Mouse (Mus musculus) olfactory bulb, adult 2 months (tissue): ENCODE results near the gene Psmd11. TPM values are rescaled to one million over a fixed set of nuclear protein-coding genes. Genes with fewer than 3 reads are reported as not detected.

Source experiments
- H3K27ac ChIP-seq: fragments of 200-500 bp; 2 replicates; pipeline ENCODE4 v1.5.1; 2012; ENCODE audit warnings: low read depth, low read length; ENCODE audit not compliant: insufficient read depth
- H3K4me1 ChIP-seq: fragments of 200-500 bp; 2 replicates; pipeline ENCODE4 v1.6.1; 2012; ENCODE audit warnings: low read length; ENCODE audit not compliant: control insufficient read depth, insufficient read depth
- H3K4me3 ChIP-seq: fragments of 200-500 bp; 2 replicates; pipeline ENCODE4 v1.5.1; 2012; ENCODE audit warnings: mild to moderate bottlenecking, low read depth, low read length, moderate library complexity; ENCODE audit not compliant: insufficient read depth
- CTCF ChIP-seq: fragments of 200-500 bp; IDR thresholded peaks from 2 replicates; pipeline ENCODE4 v1.5.1; 2012; ENCODE audit warnings: low read depth, mild to moderate bottlenecking, low read length, moderate library complexity; ENCODE audit not compliant: insufficient read depth
- POLR2A ChIP-seq: fragments of 200-500 bp; IDR thresholded peaks from 2 replicates; pipeline ENCODE4 v1.6.1; 2012; ENCODE audit warnings: mild to moderate bottlenecking, low read depth, low read length, moderate library complexity; ENCODE audit not compliant: insufficient read depth
- WGBS: fragments of 180-500 bp; shearing (Covaris S2); methylation state at CpG from one replicate; pipeline ENCODE4 v1.1.7; 2018; 5-methylcytosine and 5-hydroxymethylcytosine counted together
- polyA plus RNA-seq: library from polyadenylated mRNA; stranded (reverse); fragments of >200 nt; gene quantifications from 2 replicates; pipeline ENCODE4 v1.2.4, GENCODE M21; 2012; ENCODE audit warnings: low replicate concordance; ENCODE audit not compliant: missing spikeins, insufficient read depth, insufficient read length

The Psmd11 gene
- polyA plus RNA-seq, 1 experiment = not detected

GRCm38 (mm10) chr11:80521148-80521547 lies 92.7 kb downstream of the Psmd11 start:
- no peak overlapping the region for H3K4me3 ChIP-seq
- TF ChIP-seq POLR2A = no peak
- TF ChIP-seq CTCF = no peak
- WGBS = 59% methylated on average over 2 of the region's 2 CpGs
- no peak overlapping the region for H3K27ac ChIP-seq
- peaks cover 25% of the 10 kb centered on the region for H3K4me1 ChIP-seq

Other genes with a start within 250 kb of the Psmd11 start
- not detected in 2 replicates for gene Rnf135, start 244.8 kb upstream of the Psmd11 start, polyA plus RNA-seq
- not detected in 2 replicates for gene Rhot1, start 219.6 kb upstream of the Psmd11 start, polyA plus RNA-seq
- not detected in 2 replicates for gene Rhbdl3, start 127.7 kb upstream of the Psmd11 start, polyA plus RNA-seq
- gene 5730455P16Rik, start 50.6 kb upstream of the Psmd11 start, polyA plus RNA-seq = not detected in 2 replicates
- 162 and 401 TPM in 2 replicates for gene Zfp207, start 45.3 kb upstream of the Psmd11 start, polyA plus RNA-seq
- 97.4 and 147 TPM in 2 replicates for gene Cdk5r1, start 48.4 kb downstream of the Psmd11 start, polyA plus RNA-seq